18 mouse cellular contexts compared by ENCODE assay signal in genomic region chr11:100643612-100644575, GRCm38 (mm10). TPM values are rescaled to one million over a fixed set of nuclear protein-coding genes. Genes with fewer than 3 reads are reported as not detected.
DNase-seq lines count a peak whose midpoint lies in the region; ATAC-seq and TF ChIP-seq lines count a peak whose summit lies in the region.
"Had no signal": no experiment of that assay in that cellular context is flagged by ENCODE, and none has a peak within 500 bp of the region (broad histone marks: within the 10 kb centered on the region; RNA-seq: fewer than 3 reads in every experiment).

No protein-coding gene starts in this region.

- WGBS in hindbrain, embryonic 13.5 days, result 63% methylated on average over 15 of the region's 15 CpGs
- WGBS in hindbrain, embryonic 14.5 days, result 67% methylated on average over 15 of the region's 15 CpGs
- WGBS in midbrain, embryonic 13.5 days, result 69% methylated on average over 15 of the region's 15 CpGs
- 70% methylated on average over 15 of the region's 15 CpGs for WGBS in midbrain, embryonic 11.5 days
- WGBS in neural tube, embryonic 14.5 days, result 65% methylated on average over 15 of the region's 15 CpGs

- DNase-seq in hindbrain, embryonic 14.5 days (ENCODE audit: low spot score), result no peak
- DNase-seq in midbrain, embryonic 11.5 days (ENCODE audit: low spot score, missing footprints), result no peak
- peak; percentile 57 for DNase-seq in brain, embryonic 14.5 days (ENCODE audit: low read depth)
- DNase-seq: cerebellum, adult 9-10 months; kidney, adult 2 months; kidney, postnatal 25 days; layer of hippocampus, adult 9-11 months; lung, postnatal 10 days; thymus, postnatal 14 days had no signal

- no peak for TF ChIP-seq CTCF in brain, embryonic 14.5 days (IDR thresholded peaks at IDR 0.05; ENCODE audit: borderline replicate concordance, extremely low read depth, insufficient read depth, insufficient read length)

- no peaks in the 10 kb centered on the region for H3K36me3 ChIP-seq in hindbrain, embryonic 13.5 days
- H3K36me3 ChIP-seq in hindbrain, embryonic 14.5 days (replicated peaks; ENCODE audit: control insufficient read depth, insufficient read depth), result no peaks in the 10 kb centered on the region
- H3K36me3 ChIP-seq in midbrain, embryonic 13.5 days, result no peaks in the 10 kb centered on the region
- H3K36me3 ChIP-seq in midbrain, embryonic 11.5 days (ENCODE audit: control insufficient read depth, insufficient read depth, low read length), result no peaks in the 10 kb centered on the region
- no peaks in the 10 kb centered on the region for H3K36me3 ChIP-seq in neural tube, embryonic 14.5 days (ENCODE audit: control insufficient read depth, insufficient read depth, low read length)
- H3K36me3 ChIP-seq: embryonic facial prominence, embryonic 15.5 days; forebrain, embryonic 10.5 days; heart, embryonic 12.5 days; limb, embryonic 12.5 days; liver, embryonic 15.5 days had no signal

- no peak overlapping the region for H3K4me2 ChIP-seq in hindbrain, embryonic 13.5 days
- no peak overlapping the region for H3K4me2 ChIP-seq in hindbrain, embryonic 14.5 days (replicated peaks)
- no peak overlapping the region for H3K4me2 ChIP-seq in midbrain, embryonic 13.5 days (replicated peaks)
- H3K4me2 ChIP-seq in midbrain, embryonic 11.5 days, result no peak overlapping the region
- H3K4me2 ChIP-seq in neural tube, embryonic 14.5 days (ENCODE audit: low read depth, low read length), result no peak overlapping the region
- H3K4me2 ChIP-seq: embryonic facial prominence, embryonic 15.5 days; heart, embryonic 12.5 days; limb, embryonic 12.5 days; liver, embryonic 15.5 days had no signal

- H3K4me3 ChIP-seq in hindbrain, embryonic 13.5 days, result no peak overlapping the region
- no peak overlapping the region for H3K4me3 ChIP-seq in hindbrain, embryonic 14.5 days (replicated peaks; ENCODE audit: low read length)
- H3K4me3 ChIP-seq in midbrain, embryonic 13.5 days (replicated peaks), result no peak overlapping the region
- no peak overlapping the region for H3K4me3 ChIP-seq in midbrain, embryonic 11.5 days (ENCODE audit: low read depth, low read length)
- no peak overlapping the region for H3K4me3 ChIP-seq in neural tube, embryonic 14.5 days (ENCODE audit: low read depth, low read length)
- H3K4me3 ChIP-seq: embryonic facial prominence, embryonic 15.5 days; forebrain, embryonic 10.5 days; heart, embryonic 12.5 days; limb, embryonic 12.5 days; liver, embryonic 15.5 days had no signal

- no peak overlapping the region for H3K9ac ChIP-seq in hindbrain, embryonic 13.5 days
- no peak overlapping the region for H3K9ac ChIP-seq in hindbrain, embryonic 14.5 days
- H3K9ac ChIP-seq in midbrain, embryonic 13.5 days (replicated peaks), result 0 out of 2 replicates have a peak overlapping the region, but pooled peaks have one; percentile 4
- H3K9ac ChIP-seq in midbrain, embryonic 11.5 days (ENCODE audit: low read length), result no peak overlapping the region
- H3K9ac ChIP-seq in neural tube, embryonic 14.5 days (replicated peaks; ENCODE audit: low read depth, low read length), result 0 out of 2 replicates have a peak overlapping the region, but pooled peaks have one; percentile 25
- H3K9ac ChIP-seq: embryonic facial prominence, embryonic 15.5 days; heart, embryonic 12.5 days; liver, embryonic 15.5 days had no signal

- H3K27ac ChIP-seq in hindbrain, embryonic 13.5 days, result peak overlapping the region; percentile 8; the same call in 1 of the 2 replicates
- no peak overlapping the region for H3K27ac ChIP-seq in hindbrain, embryonic 14.5 days
- no peak overlapping the region for H3K27ac ChIP-seq in midbrain, embryonic 13.5 days
- H3K27ac ChIP-seq in midbrain, embryonic 11.5 days (ENCODE audit: low read depth, low read length), result no peak overlapping the region
- peak overlapping the region; percentile 28; the same call in 1 of the 2 replicates for H3K27ac ChIP-seq in neural tube, embryonic 14.5 days (ENCODE audit: low read depth, low read length)
- H3K27ac ChIP-seq: embryonic facial prominence, embryonic 15.5 days; forebrain, embryonic 10.5 days; limb, embryonic 12.5 days; liver, embryonic 15.5 days had no signal

- peaks cover 38% of the 10 kb centered on the region for H3K27me3 ChIP-seq in hindbrain, embryonic 13.5 days
- H3K27me3 ChIP-seq in hindbrain, embryonic 14.5 days (ENCODE audit: control insufficient read depth, insufficient read depth, low read length), result peaks cover 7% of the 10 kb centered on the region
- H3K27me3 ChIP-seq in midbrain, embryonic 13.5 days, result peaks cover 24% of the 10 kb centered on the region
- H3K27me3 ChIP-seq in midbrain, embryonic 11.5 days (ENCODE audit: control insufficient read depth, insufficient read depth, low read length), result peaks cover 13% of the 10 kb centered on the region; the same call in 1 of the 2 replicates
- H3K27me3 ChIP-seq in neural tube, embryonic 14.5 days (ENCODE audit: control insufficient read depth, insufficient read depth, low read length), result 0 out of 2 replicates have a peak, but pooled peaks cover 2% of the 10 kb centered on the region

- ATAC-seq in hindbrain, embryonic 13.5 days (ENCODE audit: low FRiP score), result no peak
- no peak for ATAC-seq in hindbrain, embryonic 14.5 days (ENCODE audit: low FRiP score)
- ATAC-seq in midbrain, embryonic 13.5 days, result no peak
- ATAC-seq in midbrain, embryonic 11.5 days (ENCODE audit: low FRiP score), result no peak
- peak; percentile 63; the same call in 1 of the 2 replicates for ATAC-seq in neural tube, embryonic 14.5 days (ENCODE audit: low read depth)
- no peak for ATAC-seq in frontal cortex, adult (ENCODE audit: low TSS enrichment)

- no peak for TF ChIP-seq POLR2A in brain, embryonic 14.5 days (IDR thresholded peaks at IDR 0.05; ENCODE audit: borderline replicate concordance, extremely low read depth, insufficient read depth, insufficient read length, poor library complexity, severe bottlenecking)

- no peaks in the 10 kb centered on the region for H3K9me3 ChIP-seq in hindbrain, embryonic 13.5 days
- H3K9me3 ChIP-seq in hindbrain, embryonic 14.5 days (ENCODE audit: control insufficient read depth, low read length), result no peaks in the 10 kb centered on the region
- no peaks in the 10 kb centered on the region for H3K9me3 ChIP-seq in midbrain, embryonic 13.5 days
- H3K9me3 ChIP-seq in midbrain, embryonic 11.5 days (ENCODE audit: control insufficient read depth, low read length), result no peaks in the 10 kb centered on the region
- no peaks in the 10 kb centered on the region for H3K9me3 ChIP-seq in neural tube, embryonic 14.5 days (ENCODE audit: control insufficient read depth, low read length)
- H3K9me3 ChIP-seq: embryonic facial prominence, embryonic 15.5 days; forebrain, embryonic 10.5 days; heart, embryonic 12.5 days; limb, embryonic 12.5 days; liver, embryonic 15.5 days had no signal

- peaks cover 18% of the 10 kb centered on the region for H3K4me1 ChIP-seq in hindbrain, embryonic 13.5 days (replicated peaks)
- no peaks in the 10 kb centered on the region for H3K4me1 ChIP-seq in hindbrain, embryonic 14.5 days (replicated peaks; ENCODE audit: control insufficient read depth, insufficient read depth, low read length)
- peaks cover 11% of the 10 kb centered on the region for H3K4me1 ChIP-seq in midbrain, embryonic 13.5 days (replicated peaks)
- H3K4me1 ChIP-seq in midbrain, embryonic 11.5 days (ENCODE audit: control insufficient read depth, insufficient read depth, low read length), result no peaks in the 10 kb centered on the region
- H3K4me1 ChIP-seq in neural tube, embryonic 14.5 days (ENCODE audit: control insufficient read depth, insufficient read depth, low read length), result 0 out of 2 replicates have a peak, but pooled peaks cover 6% of the 10 kb centered on the region

RNA-seq across cellular contexts. Expression of gene Dnajc7, which starts 23.9 kb away (rescaled TPM):
- polyA plus RNA-seq in hindbrain, embryonic 13.5 days (2015; fragmentation: Nextera tagmentation; extraction: Ambion mirVana), result 308 and 315 TPM in 2 replicates
- 91.0 and 91.6 TPM in 2 replicates for polyA plus RNA-seq in hindbrain, embryonic 14.5 days (2014; fragmentation: Nextera tagmentation; extraction: Ambion mirVana)
- 311 and 312 TPM in 2 replicates for polyA plus RNA-seq in midbrain, embryonic 13.5 days (2015; fragmentation: Nextera tagmentation; extraction: Ambion mirVana)
- polyA plus RNA-seq in midbrain, embryonic 11.5 days (2014; fragmentation: Nextera tagmentation; extraction: Ambion mirVana), result 96.1 TPM in 2 replicates
- 139 and 201 TPM in 2 replicates for polyA plus RNA-seq in brain, embryonic 14.5 days (2012; rRNA removed)
- polyA plus RNA-seq in neural tube, embryonic 14.5 days (2014; fragmentation: Nextera tagmentation; extraction: Ambion mirVana), result 109 and 112 TPM in 2 replicates

RNA-seq across cellular contexts. Expression of gene Nkiras2, which starts 24.9 kb away (rescaled TPM):
- polyA plus RNA-seq in hindbrain, embryonic 13.5 days (2015; fragmentation: Nextera tagmentation; extraction: Ambion mirVana), result 110 and 115 TPM in 2 replicates
- 103 TPM in 2 replicates for polyA plus RNA-seq in hindbrain, embryonic 14.5 days (2014; fragmentation: Nextera tagmentation; extraction: Ambion mirVana)
- polyA plus RNA-seq in midbrain, embryonic 13.5 days (2015; fragmentation: Nextera tagmentation; extraction: Ambion mirVana), result 118 and 122 TPM in 2 replicates
- polyA plus RNA-seq in midbrain, embryonic 11.5 days (2014; fragmentation: Nextera tagmentation; extraction: Ambion mirVana), result 96.4 and 110 TPM in 2 replicates
- 111 and 119 TPM in 2 replicates for polyA plus RNA-seq in brain, embryonic 14.5 days (2012; rRNA removed)
- polyA plus RNA-seq in neural tube, embryonic 14.5 days (2014; fragmentation: Nextera tagmentation; extraction: Ambion mirVana), result 108 and 110 TPM in 2 replicates

RNA-seq across cellular contexts. Expression of gene Zfp385c, which starts 48.4 kb away (rescaled TPM):
- 0.13 and 0.40 TPM in 2 replicates for polyA plus RNA-seq in hindbrain, embryonic 13.5 days (2015; fragmentation: Nextera tagmentation; extraction: Ambion mirVana)
- polyA plus RNA-seq in hindbrain, embryonic 14.5 days (2014; fragmentation: Nextera tagmentation; extraction: Ambion mirVana), result 0.20 and 0.31 TPM in 2 replicates
- 0.45 and 0.70 TPM in 2 replicates for polyA plus RNA-seq in midbrain, embryonic 13.5 days (2015; fragmentation: Nextera tagmentation; extraction: Ambion mirVana)
- polyA plus RNA-seq in midbrain, embryonic 11.5 days (2014; fragmentation: Nextera tagmentation; extraction: Ambion mirVana), result 0.72 TPM in 1 of 2 replicates, not detected in the other
- 0.40 and 0.63 TPM in 2 replicates for polyA plus RNA-seq in brain, embryonic 14.5 days (2012; rRNA removed)
- polyA plus RNA-seq in neural tube, embryonic 14.5 days (2014; fragmentation: Nextera tagmentation; extraction: Ambion mirVana), result 0.50 and 0.61 TPM in 2 replicates
- polyA plus RNA-seq: liver, embryonic 15.5 days had no signal

Comparison
In these comparisons a context has a peak if more than half of its experiments do, and no peak if none do; other contexts are left out.
1. H3K27ac ChIP-seq: peak in hindbrain, embryonic 13.5 days (single experiment) and neural tube, embryonic 14.5 days (single experiment); none in hindbrain, embryonic 14.5 days (single experiment), midbrain, embryonic 13.5 days (single experiment) and midbrain, embryonic 11.5 days (single experiment).
2. H3K9ac ChIP-seq: peak in midbrain, embryonic 13.5 days (single experiment) and neural tube, embryonic 14.5 days (single experiment); none in hindbrain, embryonic 13.5 days (single experiment), hindbrain, embryonic 14.5 days (single experiment) and midbrain, embryonic 11.5 days (single experiment).